12 mouse cellular contexts compared by ENCODE assay signal in genomic region chr6:52245757-52246142, GRCm38 (mm10). TPM values are rescaled to one million over a fixed set of nuclear protein-coding genes. Genes with fewer than 3 reads are reported as not detected.
A peak's percentile ranks its signal among the peaks of the same experiment; 100 is the strongest.
DNase-seq lines count a peak whose midpoint lies in the region; ATAC-seq and TF ChIP-seq lines count a peak whose summit lies in the region.
"Had no signal": no experiment of that assay in that cellular context is flagged by ENCODE, and none has a peak within 500 bp of the region (broad histone marks: within the 10 kb centered on the region; RNA-seq: fewer than 3 reads in every experiment).

Hoxa11 (minus strand) TSS chr6:52245810.

- peak; percentile 67 for TF ChIP-seq POLR2A in embryonic fibroblast, embryonic 13.5 days (IDR thresholded peaks at IDR 0.05; ENCODE audit: low read depth, low read length)

- peak within 1 kb of the TSS; percentile 33 for H3K4me2 ChIP-seq in heart, embryonic 14.5 days (ENCODE audit: low read length)
- peak within 1 kb of the TSS; percentile 96 for H3K4me2 ChIP-seq in limb, embryonic 12.5 days

- no peak for ATAC-seq in heart, embryonic 14.5 days (ENCODE audit: insufficient number of reproducible peaks, insufficient read depth, low FRiP score, low read depth)
- ATAC-seq in limb, embryonic 12.5 days (ENCODE audit: insufficient number of reproducible peaks, insufficient read depth, low FRiP score, low TSS enrichment, low read depth): peak; percentile 35; the same call in 1 of the 2 replicates

- WGBS in heart, embryonic 14.5 days: under 1% methylated on average over 20 of the region's 20 CpGs
- WGBS in limb, embryonic 12.5 days: under 1% methylated on average over 20 of the region's 20 CpGs

- peak within 1 kb of the TSS in 1 of 2 experiments; percentile 15; a peak in 1 of 4 replicates for H3K4me3 ChIP-seq in heart, embryonic 14.5 days (ENCODE audit: control insufficient read depth in 1 of 2, insufficient read depth in 1 of 2, low read depth in 1 of 2, low read length in 2 of 2)
- H3K4me3 ChIP-seq in embryonic fibroblast, embryonic 13.5 days (ENCODE audit: insufficient read depth, low read length): peak within 1 kb of the TSS; percentile 46
- peak within 1 kb of the TSS; percentile 99 for H3K4me3 ChIP-seq in limb, embryonic 12.5 days (replicated peaks)

- H3K36me3 ChIP-seq in heart, embryonic 14.5 days (ENCODE audit: control insufficient read depth, insufficient read depth, low read length): no peaks in the 10 kb centered on the region
- peaks cover 16% of the 10 kb centered on the region for H3K36me3 ChIP-seq in limb, embryonic 12.5 days
- H3K36me3 ChIP-seq: G1E had no signal

- no peak for DNase-seq in heart, adult 9 months (ENCODE audit: low spot score in 2 of 2)
- peak; percentile 43 for DNase-seq in CD4-positive, CD25-positive, alpha-beta regulatory T cell, adult 2 months (ENCODE audit: low read depth, low spot score)
- no peak for DNase-seq in layer of hippocampus, adult 9-11 months
- DNase-seq in natural killer cell, adult 2 months (ENCODE audit: low spot score in 2 of 2): no peak
- no peak for DNase-seq in adrenal gland, postnatal 25 days
- DNase-seq: layer of hippocampus, postnatal 36 days; thymus, adult 18-20 months had no signal

- H3K27ac ChIP-seq in heart, embryonic 14.5 days (replicated peaks in 1 of 2; ENCODE audit: control insufficient read depth in 1 of 2, insufficient read depth in 1 of 2, low read depth in 2 of 2, low read length in 2 of 2): no peak within 1 kb of the TSS
- peak within 1 kb of the TSS; percentile 47 for H3K27ac ChIP-seq in embryonic fibroblast, embryonic 13.5 days (ENCODE audit: insufficient read depth, low read length)
- H3K27ac ChIP-seq in limb, embryonic 12.5 days: peak within 1 kb of the TSS; percentile 100

- H3K27me3 ChIP-seq in heart, embryonic 14.5 days (ENCODE audit: control insufficient read depth, insufficient read depth, low read length): peaks cover 98% of the 10 kb centered on the region
- peaks cover 22% of the 10 kb centered on the region for H3K27me3 ChIP-seq in limb, embryonic 12.5 days

- no peak for TF ChIP-seq CTCF in embryonic fibroblast, embryonic 13.5 days (IDR thresholded peaks at IDR 0.05; ENCODE audit: borderline replicate concordance, insufficient read depth, low read length)

- peaks cover 0 to 6% of the 10 kb centered on the region in 2 experiments; a peak in 2 of 4 replicates for H3K4me1 ChIP-seq in heart, embryonic 14.5 days (ENCODE audit: control insufficient read depth in 2 of 2, insufficient read depth in 2 of 2, low read length in 2 of 2)
- H3K4me1 ChIP-seq in embryonic fibroblast, embryonic 13.5 days (ENCODE audit: control insufficient read depth, insufficient read depth, low read length): no peaks in the 10 kb centered on the region
- H3K4me1 ChIP-seq in limb, embryonic 12.5 days (replicated peaks): peaks cover 51% of the 10 kb centered on the region

- no peak within 1 kb of the TSS for H3K9ac ChIP-seq in heart, embryonic 14.5 days (ENCODE audit: low read length)
- peak within 1 kb of the TSS; percentile 100 for H3K9ac ChIP-seq in limb, embryonic 12.5 days (replicated peaks)

- no peaks in the 10 kb centered on the region for H3K9me3 ChIP-seq in heart, embryonic 14.5 days (ENCODE audit: control insufficient read depth, low read length)
- no peaks in the 10 kb centered on the region for H3K9me3 ChIP-seq in limb, embryonic 12.5 days
- H3K9me3 ChIP-seq: G1E had no signal

RNA-seq across cellular contexts. Expression of gene Hoxa11, which starts in this region (rescaled TPM):
- polyA plus RNA-seq in heart, embryonic 14.5 days (2014; fragmentation: Nextera tagmentation; extraction: Ambion mirVana): not detected in 2 replicates
- polyA plus RNA-seq in embryonic fibroblast, embryonic 13.5 days (2011; ENCODE audit: insufficient read length, low read depth, missing spikeins): 5.1 and 9.2 TPM in 2 replicates
- 88.2 and 96.8 TPM in 2 replicates for polyA plus RNA-seq in limb, embryonic 12.5 days (2016; fragmentation: Nextera tagmentation; extraction: Ambion mirVana)
- total RNA-seq in adrenal gland, postnatal 25 days (2021): not detected in 2 replicates
- total RNA-seq: common myeloid progenitor, adult 5-6 weeks; G1E; layer of hippocampus, postnatal 36 days had no signal
- polyA plus RNA-seq: G1E had no signal

Comparison
In these comparisons a context has a peak if more than half of its experiments do, and no peak if none do; other contexts are left out.
1. H3K27ac ChIP-seq: peak in embryonic fibroblast, embryonic 13.5 days (single experiment) and limb, embryonic 12.5 days (single experiment); none in heart, embryonic 14.5 days (0 of 2).